34 mouse cellular contexts compared by ENCODE assay signal in genomic region chr1:55411079-55411478, GRCm38 (mm10). TPM values are rescaled to one million over a fixed set of nuclear protein-coding genes. Genes with fewer than 3 reads are reported as not detected.
"Had no signal": no experiment of that assay in that cellular context is flagged by ENCODE, and none has a peak within 500 bp of the region (broad histone marks: within the 10 kb centered on the region; RNA-seq: fewer than 3 reads in every experiment).

No protein-coding gene starts in this region.

- H3K9ac ChIP-seq: embryonic facial prominence, embryonic 12.5 days; embryonic facial prominence, embryonic 13.5 days; embryonic facial prominence, embryonic 15.5 days; forebrain, embryonic 12.5 days; forebrain, embryonic 13.5 days; forebrain, embryonic 15.5 days; forebrain, postnatal 0 days had no signal

- H3K4me1 ChIP-seq: forebrain, embryonic 12.5 days had no signal

- DNase-seq: cerebellum, adult 2 months; cerebellum, adult 8-10 months; cerebellum, adult 9-10 months; cerebellum, adult 9-11 months; cerebellum, postnatal 10 days; cerebellum, postnatal 14 days; cerebellum, postnatal 25 days; cerebellum, postnatal 36 days; embryo, embryonic 11 days; forebrain, postnatal 0 days; gastrocnemius, adult 2 months; gastrocnemius, postnatal 10 days; gastrocnemius, postnatal 14 days; gastrocnemius, postnatal 25 days; gastrocnemius, postnatal 36 days; heart, adult 18-20 months; heart, adult 2 months had no signal

- H3K4me2 ChIP-seq: embryonic facial prominence, embryonic 12.5 days; embryonic facial prominence, embryonic 13.5 days; embryonic facial prominence, embryonic 15.5 days; forebrain, embryonic 12.5 days; forebrain, embryonic 13.5 days; forebrain, embryonic 15.5 days had no signal

- H3K36me3 ChIP-seq: embryonic facial prominence, embryonic 10.5 days; embryonic facial prominence, embryonic 12.5 days; embryonic facial prominence, embryonic 13.5 days; embryonic facial prominence, embryonic 15.5 days; forebrain, embryonic 10.5 days; forebrain, embryonic 12.5 days; forebrain, embryonic 15.5 days had no signal

- H3K27ac ChIP-seq: embryonic facial prominence, embryonic 10.5 days; embryonic facial prominence, embryonic 12.5 days; embryonic facial prominence, embryonic 13.5 days; embryonic facial prominence, embryonic 15.5 days; forebrain, embryonic 10.5 days; forebrain, embryonic 12.5 days; forebrain, embryonic 13.5 days; forebrain, embryonic 15.5 days; gastrocnemius, adult 2 months; heart, adult 2 months had no signal

- H3K27me3 ChIP-seq: forebrain, embryonic 13.5 days; forebrain, embryonic 15.5 days had no signal

- H3K4me3 ChIP-seq: embryonic facial prominence, embryonic 10.5 days; embryonic facial prominence, embryonic 12.5 days; embryonic facial prominence, embryonic 13.5 days; embryonic facial prominence, embryonic 15.5 days; erythroblast, embryonic 14.5 days; forebrain, embryonic 10.5 days; forebrain, embryonic 12.5 days; forebrain, embryonic 13.5 days; forebrain, embryonic 15.5 days; gastrocnemius, adult 2 months; heart, adult 2 months had no signal

- H3K9me3 ChIP-seq: embryonic facial prominence, embryonic 10.5 days; embryonic facial prominence, embryonic 12.5 days; embryonic facial prominence, embryonic 13.5 days; embryonic facial prominence, embryonic 15.5 days; forebrain, embryonic 10.5 days; forebrain, embryonic 12.5 days; forebrain, embryonic 13.5 days; forebrain, embryonic 15.5 days had no signal

- ATAC-seq: forebrain, embryonic 13.5 days; forebrain, embryonic 14.5 days; forebrain, embryonic 15.5 days; forebrain, embryonic 16.5 days; forebrain, postnatal 0 days had no signal

RNA-seq across cellular contexts. Expression of gene Plcl1, which starts 5.4 kb away (rescaled TPM):
- total RNA-seq: granulocyte monocyte progenitor cell, adult 5-6 weeks had no signal
- polyA plus RNA-seq: erythroblast, embryonic 14.5 days had no signal

RNA-seq across cellular contexts. Expression of gene Boll, which starts 47.8 kb away (rescaled TPM):
- total RNA-seq: common myeloid progenitor, adult 5-6 weeks; forebrain, postnatal 0 days; gastrocnemius, adult 2 months; gastrocnemius, adult 8-10 months; gastrocnemius, postnatal 14 days; gastrocnemius, postnatal 25 days; gastrocnemius, postnatal 36 days; granulocyte monocyte progenitor cell, adult 5-6 weeks; heart, adult 18-20 months; heart, adult 8-10 months had no signal
- polyA plus RNA-seq: cerebellum, adult 2 months; cortical plate, adult 2 months; embryonic facial prominence, embryonic 10.5 days; erythroblast, embryonic 14.5 days; forebrain, embryonic 15.5 days; forebrain, embryonic 16.5 days; forebrain, postnatal 0 days; frontal cortex, adult 2 months; heart, adult 2 months had no signal
